13 mouse cellular contexts compared by ENCODE assay signal in genomic region chr8:125271357-125271756, GRCm38 (mm10).
DNase-seq lines count a peak whose midpoint lies in the region; ATAC-seq and TF ChIP-seq lines count a peak whose summit lies in the region.
"Had no signal": no experiment of that assay in that cellular context is flagged by ENCODE, and none has a peak within 500 bp of the region (broad histone marks: within the 10 kb centered on the region; RNA-seq: fewer than 3 reads in every experiment).

No protein-coding gene starts in this region.

- H3K27ac ChIP-seq in kidney, adult 2 months (ENCODE audit: insufficient read depth, low read depth, low read length) = 0 out of 2 replicates have a peak overlapping the region, but pooled peaks have one; percentile 3
- H3K27ac ChIP-seq in limb, embryonic 14.5 days (replicated peaks; ENCODE audit: low read depth, low read length) = no peak overlapping the region
- H3K27ac ChIP-seq: hindbrain, postnatal 0 days had no signal

- ATAC-seq in limb, embryonic 14.5 days (ENCODE audit: low FRiP score, low read depth) = peak; percentile 47; the same call in 1 of the 2 replicates
- ATAC-seq: hindbrain, postnatal 0 days had no signal

- no peaks in the 10 kb centered on the region for H3K4me1 ChIP-seq in kidney, adult 2 months (ENCODE audit: control insufficient read depth, insufficient read depth, low read length)
- no peaks in the 10 kb centered on the region for H3K4me1 ChIP-seq in limb, embryonic 14.5 days (ENCODE audit: control insufficient read depth, insufficient read depth, low read length)

- DNase-seq in gastrocnemius, adult 18-20 months (ENCODE audit: low spot score) = peak; percentile 9
- no peak for DNase-seq in gastrocnemius, postnatal 4 days (ENCODE audit: low spot score in 2 of 2)
- no peak for DNase-seq in kidney, adult 2 months
- no peak for DNase-seq in kidney, adult 11 months
- peak; percentile 29 for DNase-seq in brain, adult 2 months (ENCODE audit: low read depth, low spot score)
- no peak for DNase-seq in limb, embryonic 14.5 days (ENCODE audit: low spot score)
- DNase-seq in frontal cortex, postnatal 14 days (ENCODE audit: low spot score in 2 of 2) = no peak
- no peak for DNase-seq in adrenal gland, postnatal 14 days
- DNase-seq: adrenal gland, postnatal 25 days; cerebellum, adult 18-20 months; left cerebral cortex, postnatal 4 days; lung, postnatal 10 days had no signal

- TF ChIP-seq POLR2A in kidney, adult 2 months (IDR thresholded peaks at IDR 0.05; ENCODE audit: low read depth, low read length) = no peak
- TF ChIP-seq POLR2A in limb, embryonic 14.5 days (IDR thresholded peaks at IDR 0.05; ENCODE audit: borderline replicate concordance, extremely low read depth, insufficient read depth, insufficient read length) = no peak

- H3K9me3 ChIP-seq in limb, embryonic 14.5 days (ENCODE audit: control insufficient read depth, low read length) = 0 out of 2 replicates have a peak, but pooled peaks cover 2% of the 10 kb centered on the region

- no peaks in the 10 kb centered on the region for H3K36me3 ChIP-seq in kidney, adult 2 months (ENCODE audit: control insufficient read depth, insufficient read depth, low read length)
- H3K36me3 ChIP-seq in limb, embryonic 14.5 days (ENCODE audit: control insufficient read depth, insufficient read depth, low read length) = no peaks in the 10 kb centered on the region

- no peak overlapping the region for H3K4me2 ChIP-seq in limb, embryonic 14.5 days (replicated peaks; ENCODE audit: low read depth, low read length, severe bottlenecking)

- H3K27me3 ChIP-seq in kidney, adult 2 months (replicated peaks; ENCODE audit: control insufficient read depth, insufficient read depth, low read length) = no peaks in the 10 kb centered on the region
- no peaks in the 10 kb centered on the region for H3K27me3 ChIP-seq in limb, embryonic 14.5 days (ENCODE audit: control insufficient read depth, insufficient read depth, low read length)

- no peak for TF ChIP-seq CTCF in kidney, adult 2 months (conservative IDR thresholded peaks at IDR 0.05; ENCODE audit: insufficient read depth, insufficient read length, low read depth, low read length)

- H3K4me3 ChIP-seq in kidney, adult 2 months (ENCODE audit: insufficient read depth, low read depth, low read length) = no peak overlapping the region
- H3K4me3 ChIP-seq in limb, embryonic 14.5 days (replicated peaks; ENCODE audit: low read length) = no peak overlapping the region

- H3K9ac ChIP-seq in limb, embryonic 14.5 days (ENCODE audit: low read depth, low read length, severe bottlenecking) = no peak overlapping the region

- 74% methylated on average over 5 of the region's 5 CpGs for WGBS in kidney, adult 2 months
- 79% methylated on average over 5 of the region's 5 CpGs for WGBS in limb, embryonic 14.5 days

Comparison
In these comparisons a context has a peak if more than half of its experiments do, and no peak if none do; other contexts are left out.
1. DNase-seq: peak in gastrocnemius, adult 18-20 months (single experiment) and brain, adult 2 months (single experiment); none in gastrocnemius, postnatal 4 days (0 of 2), kidney, adult 2 months (single experiment), kidney, adult 11 months (single experiment), limb, embryonic 14.5 days (single experiment), frontal cortex, postnatal 14 days (0 of 2) and adrenal gland, postnatal 14 days (single experiment).